In the genomic region with DNA sequence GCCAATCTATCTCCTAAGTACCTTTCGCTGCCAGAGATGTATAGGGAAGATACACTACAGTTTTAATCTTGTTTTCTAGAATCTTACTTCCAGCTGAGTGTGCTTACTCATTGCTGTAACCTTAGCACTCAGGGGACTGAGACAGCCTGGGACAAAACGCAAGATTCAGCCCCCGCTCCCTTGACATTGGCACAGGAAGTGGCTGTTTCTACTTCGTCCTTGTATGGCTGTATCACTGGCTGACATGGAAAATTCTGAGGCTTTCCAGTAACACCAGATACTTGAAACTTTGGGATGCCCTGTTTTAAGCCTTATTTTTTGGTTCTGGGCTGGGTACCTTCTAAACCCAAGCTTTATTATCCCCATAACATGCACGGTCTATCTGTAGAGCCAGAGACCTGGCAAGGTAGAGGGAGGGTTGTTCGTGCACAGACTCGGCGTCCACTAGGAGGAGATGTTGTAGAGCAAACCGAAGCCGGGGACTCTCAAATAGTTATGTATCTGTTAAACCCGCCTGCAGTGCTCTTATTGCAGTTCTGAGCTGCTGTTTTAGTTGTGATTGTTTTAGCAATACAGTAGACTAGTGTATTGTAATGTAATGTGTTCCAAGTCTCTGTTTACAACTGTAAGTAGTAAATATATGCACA, we compare ENCODE assay signal across 9 mouse cellular contexts. TPM values are rescaled to one million over a fixed set of nuclear protein-coding genes. Genes with fewer than 3 reads are reported as not detected.
DNase-seq lines count a peak whose midpoint lies in the region; ATAC-seq and TF ChIP-seq lines count a peak whose summit lies in the region.
"Had no signal": no experiment of that assay in that cellular context is flagged by ENCODE, and none has a peak within 500 bp of the region (broad histone marks: within the 10 kb centered on the region; RNA-seq: fewer than 3 reads in every experiment).

No protein-coding gene starts in this region.

- peaks cover 35% of the 10 kb centered on the region for H3K36me3 ChIP-seq in midbrain, embryonic 14.5 days (ENCODE audit: control insufficient read depth, insufficient read depth, low read length)
- no peaks in the 10 kb centered on the region for H3K36me3 ChIP-seq in midbrain, embryonic 11.5 days (ENCODE audit: control insufficient read depth, insufficient read depth, low read length)
- H3K36me3 ChIP-seq in forebrain, embryonic 16.5 days (ENCODE audit: control insufficient read depth, insufficient read depth): peaks cover 7% of the 10 kb centered on the region; the same call in 1 of the 2 replicates
- 0 out of 2 replicates have a peak, but pooled peaks cover 4% of the 10 kb centered on the region for H3K36me3 ChIP-seq in intestine, embryonic 15.5 days
- H3K36me3 ChIP-seq in midbrain, embryonic 15.5 days (replicated peaks): peaks cover 16% of the 10 kb centered on the region; the same call in 1 of the 2 replicates
- no peaks in the 10 kb centered on the region; the same call in none of the 2 replicates for H3K36me3 ChIP-seq in testis, adult 2 months (ENCODE audit: control insufficient read depth, insufficient read depth, low read length)

- 68% methylated on average over 11 of the region's 11 CpGs for WGBS in midbrain, embryonic 14.5 days
- 70% methylated on average over 11 of the region's 11 CpGs for WGBS in midbrain, embryonic 11.5 days
- WGBS in forebrain, embryonic 16.5 days: 59% methylated on average over 11 of the region's 11 CpGs
- WGBS in intestine, embryonic 15.5 days: 49% methylated on average over 11 of the region's 11 CpGs
- WGBS in midbrain, embryonic 15.5 days: 65% methylated on average over 11 of the region's 11 CpGs

- no peaks in the 10 kb centered on the region for H3K27me3 ChIP-seq in midbrain, embryonic 14.5 days (ENCODE audit: control insufficient read depth, insufficient read depth, low read length)
- H3K27me3 ChIP-seq in midbrain, embryonic 11.5 days (ENCODE audit: control insufficient read depth, insufficient read depth, low read length): no peaks in the 10 kb centered on the region
- no peaks in the 10 kb centered on the region for H3K27me3 ChIP-seq in forebrain, embryonic 16.5 days (replicated peaks; ENCODE audit: control insufficient read depth, insufficient read depth, low read length)
- no peaks in the 10 kb centered on the region for H3K27me3 ChIP-seq in intestine, embryonic 15.5 days (replicated peaks)
- no peaks in the 10 kb centered on the region for H3K27me3 ChIP-seq in midbrain, embryonic 15.5 days (replicated peaks)
- H3K27me3 ChIP-seq in testis, adult 2 months (ENCODE audit: control insufficient read depth, insufficient read depth, low read length): no peaks in the 10 kb centered on the region

- no peak overlapping the region for H3K9ac ChIP-seq in midbrain, embryonic 14.5 days (replicated peaks; ENCODE audit: low read length)
- no peak overlapping the region for H3K9ac ChIP-seq in midbrain, embryonic 11.5 days (ENCODE audit: low read length)
- no peak overlapping the region for H3K9ac ChIP-seq in forebrain, embryonic 16.5 days (replicated peaks; ENCODE audit: low read depth, low read length)
- H3K9ac ChIP-seq in intestine, embryonic 15.5 days: no peak overlapping the region
- H3K9ac ChIP-seq in midbrain, embryonic 15.5 days: no peak overlapping the region

- no peaks in the 10 kb centered on the region for H3K4me1 ChIP-seq in midbrain, embryonic 14.5 days (ENCODE audit: control insufficient read depth, insufficient read depth, low read length)
- H3K4me1 ChIP-seq in midbrain, embryonic 11.5 days (ENCODE audit: control insufficient read depth, insufficient read depth, low read length): no peaks in the 10 kb centered on the region
- H3K4me1 ChIP-seq in forebrain, embryonic 16.5 days (replicated peaks; ENCODE audit: control insufficient read depth, insufficient read depth, low read length): no peaks in the 10 kb centered on the region
- no peaks in the 10 kb centered on the region for H3K4me1 ChIP-seq in intestine, embryonic 15.5 days (replicated peaks)
- no peaks in the 10 kb centered on the region for H3K4me1 ChIP-seq in midbrain, embryonic 15.5 days
- H3K4me1 ChIP-seq in testis, adult 2 months (ENCODE audit: control insufficient read depth, insufficient read depth, low read length): no peaks in the 10 kb centered on the region

- H3K4me3 ChIP-seq in midbrain, embryonic 14.5 days (replicated peaks; ENCODE audit: low read depth, low read length): no peak overlapping the region
- H3K4me3 ChIP-seq in midbrain, embryonic 11.5 days (ENCODE audit: low read depth, low read length): no peak overlapping the region
- H3K4me3 ChIP-seq in forebrain, embryonic 16.5 days (replicated peaks; ENCODE audit: low read length): no peak overlapping the region
- no peak overlapping the region for H3K4me3 ChIP-seq in intestine, embryonic 15.5 days (replicated peaks)
- H3K4me3 ChIP-seq in midbrain, embryonic 15.5 days: no peak overlapping the region
- H3K4me3 ChIP-seq in testis, adult 2 months (ENCODE audit: control insufficient read depth, low read depth, low read length): no peak overlapping the region

- peak; percentile 84 for DNase-seq in midbrain, embryonic 14.5 days
- DNase-seq in midbrain, embryonic 11.5 days (ENCODE audit: low spot score, missing footprints): no peak
- peak; percentile 34 to 61 for DNase-seq in adrenal gland, postnatal 36 days
- DNase-seq in left cerebral cortex, adult 18-20 months (ENCODE audit: low spot score in 2 of 2): peak; percentile 61 to 64

- no peak for TF ChIP-seq POLR2A in testis, adult 2 months (IDR thresholded peaks at IDR 0.05; ENCODE audit: control insufficient read depth, low read depth, low read length)

- no peak overlapping the region for H3K27ac ChIP-seq in midbrain, embryonic 14.5 days (replicated peaks; ENCODE audit: low read depth, low read length)
- no peak overlapping the region for H3K27ac ChIP-seq in midbrain, embryonic 11.5 days (ENCODE audit: low read depth, low read length)
- no peak overlapping the region for H3K27ac ChIP-seq in forebrain, embryonic 16.5 days (ENCODE audit: low read length)
- H3K27ac ChIP-seq in intestine, embryonic 15.5 days: no peak overlapping the region
- H3K27ac ChIP-seq in midbrain, embryonic 15.5 days: no peak overlapping the region
- H3K27ac ChIP-seq in testis, adult 2 months (ENCODE audit: control insufficient read depth, insufficient read depth, low read depth, low read length): no peak overlapping the region
- H3K27ac ChIP-seq: macrophage had no signal

- H3K4me2 ChIP-seq in midbrain, embryonic 14.5 days (ENCODE audit: low read length): no peak overlapping the region
- no peak overlapping the region for H3K4me2 ChIP-seq in midbrain, embryonic 11.5 days
- no peak overlapping the region for H3K4me2 ChIP-seq in forebrain, embryonic 16.5 days (ENCODE audit: low read length)
- H3K4me2 ChIP-seq in intestine, embryonic 15.5 days (replicated peaks): no peak overlapping the region
- no peak overlapping the region for H3K4me2 ChIP-seq in midbrain, embryonic 15.5 days

- peak; percentile 30; the same call in 1 of the 2 replicates for TF ChIP-seq CTCF in testis, adult 2 months (IDR thresholded peaks at IDR 0.05; ENCODE audit: control insufficient read depth, insufficient read depth, insufficient replicate concordance, low read depth, low read length)

- no peak for ATAC-seq in midbrain, embryonic 14.5 days (ENCODE audit: low FRiP score, low TSS enrichment)
- ATAC-seq in midbrain, embryonic 11.5 days (ENCODE audit: low FRiP score): no peak
- peak; percentile 79 for ATAC-seq in forebrain, embryonic 16.5 days
- ATAC-seq in intestine, embryonic 15.5 days: peak; percentile 66
- peak; percentile 75; the same call in 1 of the 2 replicates for ATAC-seq in midbrain, embryonic 15.5 days (replicated peaks)

- H3K9me3 ChIP-seq in midbrain, embryonic 14.5 days (ENCODE audit: control insufficient read depth, low read length): no peaks in the 10 kb centered on the region
- H3K9me3 ChIP-seq in midbrain, embryonic 11.5 days (ENCODE audit: control insufficient read depth, low read length): no peaks in the 10 kb centered on the region
- no peaks in the 10 kb centered on the region for H3K9me3 ChIP-seq in forebrain, embryonic 16.5 days (ENCODE audit: control insufficient read depth, low read length)
- no peaks in the 10 kb centered on the region for H3K9me3 ChIP-seq in intestine, embryonic 15.5 days
- no peaks in the 10 kb centered on the region for H3K9me3 ChIP-seq in midbrain, embryonic 15.5 days

RNA-seq across cellular contexts. Expression of a gene that starts 23.0 kb away (rescaled TPM):
- 1.1 and 1.5 TPM in 2 replicates for polyA plus RNA-seq in midbrain, embryonic 14.5 days (2014; fragmentation: Nextera tagmentation; extraction: Ambion mirVana)
- polyA plus RNA-seq in midbrain, embryonic 11.5 days (2014; fragmentation: Nextera tagmentation; extraction: Ambion mirVana): 0.46 and 0.88 TPM in 2 replicates
- total RNA-seq in adrenal gland, postnatal 36 days (2021): 1 to 10 TPM; 2.7 to 4.7 TPM
- polyA plus RNA-seq in forebrain, embryonic 16.5 days (2015; fragmentation: Nextera tagmentation; extraction: Ambion mirVana): 1.8 and 2.4 TPM in 2 replicates
- polyA plus RNA-seq in intestine, embryonic 15.5 days (2015; fragmentation: Nextera tagmentation; extraction: Ambion mirVana): 19.9 and 20.3 TPM in 2 replicates
- 1 to 10 TPM; 5.9 to 6.0 TPM for total RNA-seq in left cerebral cortex, adult 18-20 months (2021)
- 1.6 TPM in 2 replicates for polyA plus RNA-seq in midbrain, embryonic 15.5 days (2015; fragmentation: Nextera tagmentation; extraction: Ambion mirVana)
- polyA plus RNA-seq in testis, adult 2 months (2012; rRNA removed): 0.30 and 0.34 TPM in 2 replicates

RNA-seq across cellular contexts. Expression of a gene that starts 32.7 kb away (rescaled TPM):
- polyA plus RNA-seq in midbrain, embryonic 14.5 days (2014; fragmentation: Nextera tagmentation; extraction: Ambion mirVana): 32.2 and 32.9 TPM in 2 replicates
- 22.8 and 23.0 TPM in 2 replicates for polyA plus RNA-seq in midbrain, embryonic 11.5 days (2014; fragmentation: Nextera tagmentation; extraction: Ambion mirVana)
- 10 to 100 TPM in 1 of 2 experiments, 1 to 10 TPM in 1; 8.6 to 10.0 TPM for total RNA-seq in adrenal gland, postnatal 36 days (2021)
- 33.3 and 33.5 TPM in 2 replicates for polyA plus RNA-seq in forebrain, embryonic 16.5 days (2015; fragmentation: Nextera tagmentation; extraction: Ambion mirVana)
- 13.5 and 15.7 TPM in 2 replicates for polyA plus RNA-seq in intestine, embryonic 15.5 days (2015; fragmentation: Nextera tagmentation; extraction: Ambion mirVana)
- total RNA-seq in left cerebral cortex, adult 18-20 months (2021): 10 to 100 TPM; 15.2 to 16.0 TPM
- polyA plus RNA-seq in midbrain, embryonic 15.5 days (2015; fragmentation: Nextera tagmentation; extraction: Ambion mirVana): 33.7 and 36.1 TPM in 2 replicates
- 30.1 and 32.2 TPM in 2 replicates for polyA plus RNA-seq in testis, adult 2 months (2012; rRNA removed)

RNA-seq across cellular contexts. Expression of a gene that starts 32.8 kb away (rescaled TPM):
- polyA plus RNA-seq in midbrain, embryonic 14.5 days (2014; fragmentation: Nextera tagmentation; extraction: Ambion mirVana): 64.3 and 77.1 TPM in 2 replicates
- polyA plus RNA-seq in midbrain, embryonic 11.5 days (2014; fragmentation: Nextera tagmentation; extraction: Ambion mirVana): 82.4 and 87.1 TPM in 2 replicates
- total RNA-seq in adrenal gland, postnatal 36 days (2021): 10 to 100 TPM; 27.6 to 33.9 TPM
- 63.4 and 72.8 TPM in 2 replicates for polyA plus RNA-seq in forebrain, embryonic 16.5 days (2015; fragmentation: Nextera tagmentation; extraction: Ambion mirVana)
- polyA plus RNA-seq in intestine, embryonic 15.5 days (2015; fragmentation: Nextera tagmentation; extraction: Ambion mirVana): 62.8 and 63.1 TPM in 2 replicates
- 10 to 100 TPM; 24.0 to 25.2 TPM for total RNA-seq in left cerebral cortex, adult 18-20 months (2021)
- 65.8 and 66.0 TPM in 2 replicates for polyA plus RNA-seq in midbrain, embryonic 15.5 days (2015; fragmentation: Nextera tagmentation; extraction: Ambion mirVana)
- 49.3 and 51.2 TPM in 2 replicates for polyA plus RNA-seq in testis, adult 2 months (2012; rRNA removed)

Comparison
In these comparisons a context has a peak if more than half of its experiments do, and no peak if none do; other contexts are left out.
1. ATAC-seq: peak in forebrain, embryonic 16.5 days (single experiment), intestine, embryonic 15.5 days (single experiment) and midbrain, embryonic 15.5 days (single experiment); none in midbrain, embryonic 14.5 days (single experiment) and midbrain, embryonic 11.5 days (single experiment).